Mouse (Mus musculus) adrenal gland, postnatal 4 days (tissue): ENCODE measurements around the gene Map3k4. TPM values are rescaled to one million over a fixed set of nuclear protein-coding genes. Genes with fewer than 3 reads are reported as not detected.

Source experiments
- DNase-seq, 2 experiments: peaks; one replicate each; pipeline ENCODE4 v3.0.0; 2021 to 2022; ENCODE audit warnings: low spot score in 2 of 2, mixed read lengths in 2 of 2
- total RNA-seq, 2 experiments: library from RNA; stranded (reverse); gene quantifications; 2 replicates each; pipeline ENCODE4 v1.2.3; 2021

The Map3k4 gene
- total RNA-seq, 2 experiments from 2014 or later: 31.7 to 44.0 TPM

DNA sequence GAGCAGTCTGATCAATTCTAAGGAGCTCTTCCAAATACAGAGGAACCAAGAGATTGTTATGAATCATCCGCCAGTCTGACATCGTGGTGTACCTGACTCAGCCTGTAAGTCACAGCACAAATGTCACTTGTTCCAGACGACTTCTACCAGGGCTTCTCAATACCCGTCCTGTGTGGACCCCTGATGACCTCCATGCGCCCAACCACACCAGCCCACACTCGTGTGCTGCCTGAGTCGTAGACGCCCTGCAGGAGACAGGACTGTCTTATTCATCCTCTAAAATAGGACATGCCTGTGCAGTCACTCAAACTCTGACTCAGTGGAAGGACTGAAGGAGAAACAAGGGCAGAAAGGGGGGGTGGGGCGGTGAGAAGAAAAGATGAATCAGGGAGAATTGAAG is 42.8 kb downstream of the Map3k4 start:
- DNase-seq: no peak

GRCm38 (mm10) chr17:12273032-12273431 is 45.6 kb downstream of the Map3k4 start:
- DNase-seq: no peak

GRCm38 (mm10) chr17:12271805-12272204 is 46.8 kb downstream of the Map3k4 start:
- no peak for DNase-seq

DNA sequence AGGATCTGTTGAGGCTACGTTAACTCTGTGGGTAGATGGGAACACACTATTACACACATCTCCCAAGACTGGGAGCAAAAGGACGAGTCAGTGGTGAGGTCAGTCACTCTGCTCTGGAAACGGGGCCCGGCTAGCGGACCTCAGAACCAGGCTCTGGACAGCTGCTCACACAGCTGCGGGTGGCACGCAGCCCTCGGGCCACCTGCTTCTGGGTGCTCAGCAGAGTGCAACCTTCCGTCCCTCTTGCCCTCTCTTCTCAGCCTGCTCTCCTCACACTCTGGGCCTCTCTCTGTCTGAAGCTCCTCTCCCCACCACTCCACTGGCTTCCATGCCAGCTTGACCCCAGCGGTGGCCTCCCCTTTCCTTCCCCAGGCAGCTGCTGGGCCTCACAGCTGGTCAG is 50.1 kb downstream of the Map3k4 start:
- DNase-seq: no peak

- DNase-seq: no peak
These were observed 50.5 kb downstream of the Map3k4 start for GRCm38 (mm10) chr17:12268091-12268490.

- peak in 1 of 2 experiments; percentile 15 for DNase-seq
These were observed 52.3 kb downstream of the Map3k4 start for GRCm38 (mm10) chr17:12265969-12266925.

- no peak for DNase-seq
These were observed 54.3 kb downstream of the Map3k4 start for GRCm38 (mm10) chr17:12264293-12264692.

- DNase-seq: no peak
These were observed 54.8 kb downstream of the Map3k4 start for GRCm38 (mm10) chr17:12263787-12264186.

GRCm38 (mm10) chr17:12262851-12263250 is 55.7 kb downstream of the Map3k4 start:
- DNase-seq: no peak

- no peak for DNase-seq
These were observed 56.7 kb downstream of the Map3k4 start for GRCm38 (mm10) chr17:12261887-12262286.

GRCm38 (mm10) chr17:12261376-12261775 is 57.2 kb downstream of the Map3k4 start:
- DNase-seq: no peak

DNA sequence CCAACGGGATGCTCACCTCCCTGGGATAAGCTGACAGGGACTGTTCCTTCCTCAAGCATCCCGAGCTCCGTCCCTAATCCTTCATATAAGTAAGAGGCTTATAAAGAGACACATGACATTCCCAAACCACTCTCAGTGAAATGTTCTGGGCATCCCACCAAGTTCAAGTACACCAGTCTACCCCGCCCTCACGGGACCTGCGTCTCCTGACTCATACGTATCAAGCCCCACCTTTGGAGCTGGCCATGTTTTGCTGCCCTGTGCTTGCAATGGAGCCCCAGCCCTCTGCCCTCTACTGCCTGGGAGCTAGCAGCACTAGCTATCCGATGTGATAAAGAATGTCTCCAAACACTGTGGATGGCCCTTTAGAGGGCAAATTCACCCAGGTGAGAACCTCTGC is 58.6 kb downstream of the Map3k4 start:
- DNase-seq: no peak

DNA sequence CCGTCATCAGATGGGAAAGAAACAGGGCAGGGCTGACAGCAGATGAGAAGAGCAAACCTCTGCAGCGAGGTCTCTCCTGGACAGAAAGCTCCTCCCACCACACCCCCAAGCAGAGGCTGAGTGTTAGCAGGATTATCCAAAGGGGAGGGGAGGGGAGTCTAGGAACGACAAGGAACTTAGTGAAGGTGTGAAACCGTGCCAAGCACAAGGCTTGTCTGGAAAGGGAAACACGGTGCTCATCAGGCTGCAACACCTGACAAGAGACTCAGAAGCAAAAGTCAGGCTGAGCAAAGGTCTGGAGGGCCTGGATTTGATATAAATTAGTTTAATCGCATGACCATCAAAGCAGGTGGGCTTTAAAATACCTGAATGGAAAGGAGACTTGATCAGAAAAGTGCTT is 60.1 kb downstream of the Map3k4 start:
- no peak for DNase-seq

- DNase-seq: no peak
These were observed 62.5 kb downstream of the Map3k4 start for GRCm38 (mm10) chr17:12256142-12256541.

DNA sequence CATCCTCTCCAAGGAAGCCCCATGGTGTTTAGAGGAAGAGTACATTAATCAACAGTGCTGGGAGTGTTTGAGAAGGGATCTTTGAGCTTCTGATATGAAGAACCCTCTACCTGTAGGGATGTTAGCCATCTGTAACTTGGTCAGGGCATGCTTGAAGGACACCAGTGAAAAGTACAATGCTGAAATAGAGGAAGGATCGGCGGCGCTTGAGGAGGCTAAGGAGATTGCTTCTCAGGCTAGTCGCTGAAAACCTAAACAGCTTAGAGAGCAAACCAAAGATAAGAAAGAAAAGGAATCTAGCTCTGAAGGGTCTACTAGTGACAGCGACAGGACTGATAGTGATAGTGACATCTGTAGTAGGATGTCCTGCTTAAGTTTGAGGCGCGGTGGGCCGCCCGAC is 68.0 kb downstream of the Map3k4 start:
- no peak for DNase-seq

DNA sequence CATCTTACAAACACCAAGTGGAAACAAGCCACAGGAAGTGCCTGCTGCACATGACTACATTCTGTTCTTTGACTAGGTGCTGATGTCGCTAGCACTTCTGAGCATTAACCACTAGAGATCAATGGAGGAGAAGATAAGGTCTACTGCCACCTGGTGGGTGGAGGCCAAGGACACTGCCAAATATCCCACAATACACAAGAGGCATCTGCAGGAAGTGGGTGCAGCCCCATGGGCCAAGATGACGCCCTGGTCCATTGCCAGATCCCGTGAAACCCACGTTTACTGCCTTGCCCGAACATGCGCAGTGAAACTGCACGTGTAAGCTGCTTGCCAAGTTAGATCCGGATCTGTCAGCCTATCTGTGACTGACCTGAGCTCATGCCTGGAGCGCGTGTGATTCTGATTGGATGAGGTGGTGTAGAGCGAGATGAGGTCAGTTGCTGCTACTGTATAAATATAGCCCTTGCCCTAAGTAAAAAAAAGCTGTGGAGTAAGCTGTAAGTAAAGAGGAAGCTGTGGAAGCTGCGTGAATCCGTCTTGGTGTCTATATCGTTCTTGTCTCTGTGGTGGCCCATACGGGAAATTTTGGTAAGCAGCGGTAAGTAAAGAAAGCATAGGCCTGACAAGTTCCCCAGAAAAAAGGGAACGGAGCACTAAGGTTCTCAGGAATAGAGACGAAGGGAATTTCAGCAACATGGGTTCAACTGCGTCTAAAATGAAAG is 68.7 kb downstream of the Map3k4 start:
- DNase-seq: no peak

- no peak for DNase-seq
These were observed 77.9 kb downstream of the Map3k4 start for GRCm38 (mm10) chr17:12240701-12241100.

- DNase-seq: no peak
These were observed 85.9 kb downstream of the Map3k4 start for GRCm38 (mm10) chr17:12232724-12233123.

DNA sequence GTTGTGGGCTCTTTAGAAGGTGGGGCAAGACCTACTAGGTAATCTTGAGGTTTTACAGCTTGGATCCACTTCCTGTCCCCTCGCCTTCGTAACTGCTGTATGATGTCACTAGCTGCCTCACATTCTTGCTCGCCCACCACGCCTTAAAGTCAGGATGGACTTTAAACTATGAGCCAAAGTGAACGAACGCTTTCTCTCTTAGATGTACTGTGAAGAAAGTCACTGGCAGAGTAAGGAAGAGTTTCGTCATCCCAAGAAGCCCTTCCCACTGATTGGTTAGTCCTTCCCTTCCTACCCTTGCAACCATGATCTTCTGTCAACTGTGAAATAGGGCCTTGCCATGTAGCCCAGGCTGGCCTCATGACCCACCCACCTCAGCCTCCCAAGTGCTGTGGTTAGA is 87.5 kb downstream of the Map3k4 start:
- DNase-seq: no peak

- DNase-seq: no peak
These were observed 88.4 kb downstream of the Map3k4 start for GRCm38 (mm10) chr17:12230167-12230566.

- DNase-seq: no peak
These were observed 88.8 kb downstream of the Map3k4 start for GRCm38 (mm10) chr17:12229756-12230155.

DNA sequence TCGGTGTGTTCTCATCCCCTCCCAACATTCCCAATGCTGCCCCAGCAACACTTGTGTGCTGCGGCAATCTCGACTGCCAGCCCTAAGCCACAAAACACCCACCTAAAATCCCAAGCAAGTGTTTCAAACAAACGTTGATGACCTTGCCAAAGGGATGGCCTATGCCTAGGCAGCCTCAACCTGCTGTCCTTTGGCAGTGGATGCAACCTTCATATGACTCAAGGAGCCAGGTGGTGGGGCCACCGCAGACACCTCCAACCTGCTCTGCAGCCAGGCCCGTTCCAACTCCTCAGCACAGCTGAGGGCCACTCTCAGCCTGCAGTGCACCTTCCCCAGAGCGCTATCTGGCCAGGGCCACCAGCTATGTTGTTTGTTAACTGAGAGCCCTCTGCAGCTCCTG is 90.1 kb downstream of the Map3k4 start:
- no peak for DNase-seq
